Mouse (Mus musculus) neutrophil, adult 5-6 weeks (primary cell): Measurements from ENCODE around the gene Fbf1. TPM values are rescaled to one million over a fixed set of nuclear protein-coding genes. Genes with fewer than 3 reads are reported as not detected.

Experiments
- ATAC-seq: fragments of 151-379, 151-347 bp; 2 replicates; pipeline ENCODE4 v1.8.0; 2017; ENCODE audit warnings: mild to moderate bottlenecking, moderate TSS enrichment; ENCODE audit not compliant: insufficient number of reproducible peaks, poor library complexity, low FRiP score, severe bottlenecking; ENCODE audit errors: extremely low read depth
- total RNA-seq: library from RNA; stranded (forward); fragments of 200-1000 nt; gene quantifications from 2 replicates; pipeline ENCODE4 v1.2.3, GENCODE M21; 2017

The Fbf1 gene
- total RNA-seq: 16.9 and 31.4 TPM in 2 replicates

DNA sequence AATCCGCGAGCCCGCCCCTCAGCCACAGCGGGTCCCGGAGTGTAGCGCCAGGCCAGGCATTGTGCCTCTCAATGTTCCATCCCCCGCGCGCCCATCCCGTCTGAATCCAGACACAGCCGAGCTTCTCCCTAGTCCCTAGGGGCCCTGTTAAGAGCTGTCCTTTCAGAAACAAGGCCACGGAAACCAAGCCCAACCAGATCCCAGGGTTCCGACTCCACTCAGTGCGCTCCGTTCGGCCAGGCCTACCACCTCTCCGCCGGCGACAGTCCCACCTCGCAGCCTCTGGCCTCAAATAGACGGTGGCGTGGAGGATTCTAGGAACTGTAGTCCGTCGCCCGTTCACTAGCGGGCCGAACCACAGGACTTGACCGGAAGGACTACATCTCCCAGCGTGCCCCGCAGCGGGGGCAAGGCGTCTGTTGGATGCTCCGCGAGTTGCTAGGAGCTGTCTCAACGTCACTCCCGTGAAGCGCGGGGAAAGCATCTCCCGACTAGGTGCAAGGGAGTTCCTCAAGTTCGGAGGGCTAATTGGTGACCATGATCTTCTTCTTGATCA is at the start of gene Fbf1:
Gene Fbf1 (minus strand): TSS at position 283 of the 556 bp plus-strand sequence.
- ATAC-seq: peak; percentile 100

DNA sequence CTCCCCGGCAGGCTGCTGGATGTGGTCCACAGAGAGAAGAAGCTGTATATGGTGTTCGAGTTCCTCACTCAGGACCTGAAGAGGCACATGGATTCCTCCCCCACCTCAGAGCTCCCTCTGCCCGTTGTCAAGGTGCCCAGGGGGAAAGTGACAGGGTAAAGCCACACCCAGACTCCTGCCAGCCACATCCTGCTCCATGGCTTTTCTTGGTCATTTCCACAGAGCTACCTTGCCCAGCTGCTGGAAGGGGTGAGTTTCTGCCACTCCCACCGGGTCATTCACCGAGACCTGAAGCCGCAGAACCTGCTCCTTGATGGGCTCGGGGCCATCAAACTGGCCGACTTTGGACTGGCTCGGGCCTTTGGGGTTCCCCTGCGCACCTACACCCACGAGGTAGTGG is 48.6 kb upstream of the Fbf1 start:
- no peak for ATAC-seq

DNA sequence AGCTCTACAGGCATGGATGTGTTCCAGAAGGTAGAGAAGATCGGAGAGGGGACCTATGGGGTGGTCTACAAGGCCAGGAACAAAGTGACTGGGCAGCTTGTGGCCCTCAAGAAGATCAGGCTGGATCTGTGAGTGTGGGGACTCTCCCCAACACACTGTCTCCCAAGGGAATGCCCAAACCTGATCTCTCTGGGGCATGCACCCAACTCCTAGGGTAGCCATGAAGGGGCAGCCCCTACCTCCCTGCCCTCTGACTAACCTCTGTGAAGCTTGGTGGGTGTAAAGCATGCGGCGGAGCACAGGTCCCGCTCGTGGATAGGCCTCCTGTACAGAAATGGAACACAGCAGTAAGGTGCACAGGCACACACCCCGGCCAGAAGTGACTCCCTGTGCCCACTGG is 48.0 kb upstream of the Fbf1 start:
- no peak for ATAC-seq

DNA sequence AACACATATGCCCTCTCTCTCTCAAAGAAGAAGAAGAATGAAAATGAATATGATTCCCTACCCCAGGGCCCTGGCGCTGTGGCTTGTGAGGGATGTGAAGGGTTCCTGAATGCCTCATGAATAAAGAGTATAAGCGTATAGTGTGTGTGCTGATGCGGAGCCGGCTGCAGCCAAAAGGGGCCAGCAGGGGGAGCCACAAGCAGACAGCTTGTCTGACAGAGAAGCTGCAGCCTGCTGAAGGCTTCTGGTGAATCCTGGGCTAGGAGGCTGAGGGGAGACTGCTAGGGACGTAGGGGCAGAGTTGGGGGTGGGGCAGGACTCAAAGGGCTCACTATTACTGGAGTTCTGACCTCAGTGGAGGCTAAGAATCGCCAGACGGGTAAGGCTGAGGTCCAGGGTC is 47.2 kb upstream of the Fbf1 start:
- no peak for ATAC-seq

DNA sequence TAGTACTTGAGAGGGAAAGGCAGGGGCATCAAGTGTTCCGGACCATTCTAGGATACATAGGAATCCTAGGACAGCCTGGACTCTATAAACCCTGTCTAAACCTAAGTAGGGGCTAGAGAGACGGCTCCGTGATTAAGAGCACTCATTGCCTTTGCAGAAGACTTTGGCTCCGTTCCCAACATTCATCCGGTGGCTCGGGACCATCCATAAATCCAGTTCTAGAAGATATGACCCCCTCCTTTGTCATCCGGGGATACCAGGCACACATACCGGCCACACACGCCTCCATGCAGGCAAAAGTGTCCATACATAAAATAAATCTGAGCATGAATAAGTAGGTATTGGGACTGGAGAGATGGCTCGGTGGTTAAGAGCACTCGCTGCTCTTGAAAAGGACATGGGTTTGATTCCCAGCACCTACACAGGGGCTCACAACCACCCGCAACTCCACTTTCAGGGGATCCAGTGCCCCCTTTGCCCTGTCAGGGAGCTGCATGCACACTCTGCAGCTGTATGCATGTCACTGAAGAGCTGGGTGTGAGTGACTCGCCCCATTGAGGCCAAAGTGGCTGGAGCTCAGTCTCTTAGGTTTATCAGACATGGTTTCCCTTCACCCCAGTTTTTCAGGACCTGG is 46.0 kb upstream of the Fbf1 start:
- ATAC-seq: no peak

DNA sequence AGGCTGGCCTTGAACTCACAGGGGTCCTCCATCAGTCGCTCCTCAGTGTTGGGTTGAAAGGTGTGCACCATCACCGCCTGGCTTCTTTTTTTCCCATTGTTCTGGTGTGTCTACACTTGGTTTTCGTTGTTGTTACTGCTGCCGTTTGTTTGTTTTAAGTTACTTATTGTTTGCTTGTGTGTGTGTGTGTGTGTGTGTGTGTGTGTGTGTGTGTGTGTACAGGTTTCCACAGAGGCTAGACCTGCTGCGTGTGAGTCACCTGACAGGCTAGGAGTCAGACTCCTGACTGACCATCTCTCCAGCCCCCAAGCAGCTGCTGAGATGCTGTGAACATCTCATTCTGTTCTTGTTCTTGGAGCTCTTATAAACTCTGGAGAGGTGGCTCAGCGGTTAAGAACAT is 44.9 kb upstream of the Fbf1 start:
- ATAC-seq: no peak

DNA sequence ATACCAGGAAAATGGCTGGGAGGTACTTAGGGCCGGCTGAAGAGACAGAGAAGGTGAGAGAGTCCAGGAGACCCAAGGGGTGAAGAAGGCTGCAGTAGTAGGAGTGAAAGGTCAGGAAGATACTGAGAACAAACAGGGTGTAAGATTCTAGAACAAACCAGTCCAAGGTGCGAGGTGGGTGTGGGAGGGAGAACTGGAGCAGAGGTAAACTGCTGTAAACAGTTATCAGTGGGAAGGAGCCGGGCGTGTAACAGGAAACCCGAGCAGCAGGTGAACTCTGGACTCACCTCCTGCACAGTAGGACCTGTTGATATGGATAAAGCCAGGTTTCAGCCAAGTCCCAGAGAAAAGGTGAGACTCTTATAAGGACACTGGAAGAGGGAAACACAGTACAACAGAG is 42.7 kb upstream of the Fbf1 start:
- no peak for ATAC-seq

DNA sequence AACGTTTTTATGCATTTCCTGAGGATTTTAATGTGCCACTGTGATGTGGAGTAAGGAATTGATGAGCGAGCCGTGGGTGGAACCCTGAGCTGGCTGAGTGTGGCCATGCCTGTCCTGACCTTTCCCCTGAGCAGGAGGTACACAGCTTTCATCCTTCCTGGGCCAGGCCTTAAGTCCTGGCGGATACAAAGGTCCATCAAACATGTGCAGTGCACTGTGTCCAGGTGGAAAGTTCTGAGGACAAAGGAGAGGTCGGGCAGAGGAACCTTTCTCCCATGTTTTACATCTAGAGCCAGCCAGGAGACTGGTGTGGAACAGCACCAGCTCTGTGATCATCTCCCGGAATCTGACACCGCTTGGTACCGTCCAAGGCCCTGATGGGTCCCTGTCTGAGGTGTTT is 41.3 kb upstream of the Fbf1 start:
- ATAC-seq: no peak

DNA sequence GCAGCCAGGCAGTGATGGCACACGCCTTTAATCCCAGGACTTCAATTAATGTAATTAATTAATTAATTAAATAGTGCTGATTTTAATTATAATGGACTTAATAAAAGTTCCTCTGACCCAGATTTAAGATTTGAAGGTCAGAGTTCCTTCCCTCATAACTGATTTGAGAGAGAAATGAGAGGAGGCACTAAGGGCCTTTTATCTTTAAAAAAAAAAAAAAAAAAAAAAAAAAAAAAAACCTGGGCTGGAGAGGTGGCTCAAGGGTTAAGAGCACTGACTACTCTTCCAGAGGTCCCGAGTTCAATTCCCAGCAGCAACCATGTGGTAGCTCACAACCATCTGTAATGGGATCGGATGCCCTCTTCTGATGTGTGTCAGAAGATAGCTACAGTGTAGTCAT is 40.7 kb upstream of the Fbf1 start:
- ATAC-seq: no peak

DNA sequence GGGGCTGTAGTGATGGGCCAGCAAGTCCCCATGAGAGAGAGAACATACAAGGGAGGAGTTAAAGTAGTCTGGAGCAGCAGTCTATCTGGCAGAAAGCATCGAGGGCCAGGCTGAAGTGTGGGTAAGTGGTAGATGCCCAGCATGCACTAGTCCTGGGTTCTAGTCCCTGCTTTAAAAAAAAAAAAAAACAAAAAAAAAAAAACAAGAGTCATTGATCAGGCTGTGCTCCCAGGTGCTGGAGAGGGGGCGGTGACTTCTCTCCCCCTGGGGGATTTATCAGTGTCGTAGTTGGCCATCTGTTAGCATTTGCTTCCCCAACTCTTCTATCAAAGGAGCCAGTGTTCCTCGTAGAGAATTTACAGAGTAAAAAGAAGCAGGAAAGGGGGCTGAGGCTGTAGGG is 38.7 kb upstream of the Fbf1 start:
- ATAC-seq: no peak

DNA sequence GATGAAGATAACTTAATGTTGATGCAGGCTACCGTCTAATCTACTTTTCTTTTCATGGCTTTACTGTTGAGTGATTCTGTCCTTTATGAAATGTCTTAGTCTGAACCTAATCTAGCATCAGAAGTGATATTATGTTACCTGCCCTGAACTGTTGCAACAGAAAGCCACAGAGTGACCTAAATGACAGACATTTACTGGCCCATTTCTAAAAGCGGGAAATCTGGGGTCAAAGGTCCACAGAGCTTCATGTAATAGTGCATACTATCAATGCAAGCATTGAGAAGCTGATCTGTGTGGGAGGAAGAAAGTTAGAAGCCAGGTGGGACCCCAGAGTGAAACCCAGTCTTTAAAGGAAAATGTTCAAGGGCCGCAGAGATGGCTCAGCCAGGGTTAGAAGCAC is 35.2 kb upstream of the Fbf1 start:
- no peak for ATAC-seq

DNA sequence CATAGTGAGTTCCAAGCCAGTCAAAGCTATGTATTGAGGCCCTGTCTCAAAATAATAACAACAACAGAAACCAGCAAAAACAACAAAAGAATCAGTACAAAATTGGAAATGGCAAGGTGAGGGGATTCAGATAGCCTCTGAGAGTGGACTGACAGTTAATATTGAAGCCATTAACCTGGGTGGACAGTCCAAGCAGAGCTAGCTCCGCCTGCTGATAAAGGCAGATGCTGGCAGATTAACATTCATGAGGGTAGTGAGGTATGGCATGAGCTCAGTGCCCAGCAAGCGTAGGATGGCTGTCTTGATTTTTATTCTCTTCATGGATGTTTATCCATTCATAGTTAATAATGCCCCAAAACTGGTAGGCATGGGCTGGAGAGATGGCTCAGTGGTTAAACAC is 33.2 kb upstream of the Fbf1 start:
- no peak for ATAC-seq

DNA sequence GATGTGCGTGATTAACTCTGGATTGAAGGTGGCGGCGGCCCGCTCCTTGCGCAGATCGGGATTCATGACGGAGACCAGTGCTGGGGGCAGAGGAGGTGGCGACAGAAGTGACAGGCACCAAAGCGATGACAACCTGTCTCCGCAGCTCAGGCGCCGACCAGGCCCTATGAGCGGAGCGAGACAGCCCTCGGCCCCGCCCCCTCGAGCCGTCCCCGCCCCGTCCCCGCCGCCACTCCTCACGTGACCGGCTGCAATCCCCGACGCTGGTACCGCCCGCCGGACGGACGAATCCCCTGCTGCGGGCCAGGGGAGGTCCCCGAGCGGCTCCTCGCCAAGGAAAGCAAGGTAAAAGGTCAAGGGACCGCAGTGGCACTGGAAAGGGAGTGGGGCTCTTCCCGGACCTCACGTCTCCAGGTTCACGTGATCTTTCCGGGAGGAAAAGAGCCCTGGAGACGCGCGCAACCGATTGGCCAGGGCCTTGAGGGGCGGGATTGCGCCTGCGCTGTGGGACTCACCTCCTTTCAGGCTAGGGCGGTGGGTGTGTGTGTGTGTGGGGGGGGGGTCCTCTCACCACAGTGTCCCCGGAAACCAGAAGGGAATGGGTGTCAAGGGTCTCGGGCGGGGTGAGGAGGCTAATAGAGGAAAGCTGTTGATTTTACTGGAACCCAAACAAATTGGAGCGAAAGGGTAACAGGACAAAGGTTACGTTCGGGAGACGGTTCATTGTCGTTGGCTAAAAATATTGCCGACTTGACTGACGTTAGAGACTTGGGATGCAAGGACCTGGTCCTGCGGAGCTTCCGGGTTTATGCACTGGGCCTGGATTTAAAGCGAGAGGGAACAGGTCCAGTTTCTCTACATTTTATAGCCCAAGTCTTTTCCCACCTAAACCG is 30.9 kb upstream of the Fbf1 start, which contains the start of the genes Ten1 and Acox1:
Gene Ten1 (plus strand): TSS at position 217 of the 893 bp plus-strand sequence.
Gene Acox1 (minus strand): TSS at position 407 of the 893 bp plus-strand sequence.
- ATAC-seq: peak; percentile 91

DNA sequence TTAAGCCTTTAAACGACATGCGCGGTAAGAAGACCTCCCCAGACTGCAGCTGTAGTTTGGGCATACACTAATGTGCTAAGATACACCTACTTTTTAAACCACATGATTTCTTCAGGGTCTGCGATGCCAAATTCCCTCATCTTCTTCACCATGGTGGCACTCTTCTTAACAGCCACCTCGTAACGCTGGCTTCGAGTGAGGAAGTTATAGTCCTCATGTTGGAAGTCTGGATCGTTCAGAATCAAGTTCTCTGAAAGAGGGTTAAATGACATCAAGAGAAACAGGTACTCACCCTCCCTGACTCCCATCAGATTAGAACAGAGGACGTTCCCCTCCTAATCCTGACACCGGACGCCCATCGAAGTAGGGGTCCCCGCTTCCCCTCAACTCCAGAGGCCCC is 30.2 kb upstream of the Fbf1 start:
- ATAC-seq: no peak

DNA sequence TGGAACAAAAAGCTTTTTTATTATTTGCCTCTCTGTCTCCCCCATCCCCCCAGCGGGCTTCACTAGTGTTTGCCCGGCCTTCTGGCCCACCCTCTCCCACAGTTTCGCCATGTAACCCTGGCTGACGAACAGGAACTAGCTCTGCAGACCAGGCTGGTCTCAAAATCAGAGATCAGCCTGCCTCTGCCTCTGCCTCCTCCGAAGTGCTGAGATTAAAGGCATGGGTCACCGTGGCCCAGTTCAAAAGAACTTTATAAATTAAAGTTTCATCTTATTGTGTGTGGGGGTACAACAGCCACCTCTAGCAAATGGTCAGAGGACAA is 29.6 kb upstream of the Fbf1 start:
- ATAC-seq: no peak

DNA sequence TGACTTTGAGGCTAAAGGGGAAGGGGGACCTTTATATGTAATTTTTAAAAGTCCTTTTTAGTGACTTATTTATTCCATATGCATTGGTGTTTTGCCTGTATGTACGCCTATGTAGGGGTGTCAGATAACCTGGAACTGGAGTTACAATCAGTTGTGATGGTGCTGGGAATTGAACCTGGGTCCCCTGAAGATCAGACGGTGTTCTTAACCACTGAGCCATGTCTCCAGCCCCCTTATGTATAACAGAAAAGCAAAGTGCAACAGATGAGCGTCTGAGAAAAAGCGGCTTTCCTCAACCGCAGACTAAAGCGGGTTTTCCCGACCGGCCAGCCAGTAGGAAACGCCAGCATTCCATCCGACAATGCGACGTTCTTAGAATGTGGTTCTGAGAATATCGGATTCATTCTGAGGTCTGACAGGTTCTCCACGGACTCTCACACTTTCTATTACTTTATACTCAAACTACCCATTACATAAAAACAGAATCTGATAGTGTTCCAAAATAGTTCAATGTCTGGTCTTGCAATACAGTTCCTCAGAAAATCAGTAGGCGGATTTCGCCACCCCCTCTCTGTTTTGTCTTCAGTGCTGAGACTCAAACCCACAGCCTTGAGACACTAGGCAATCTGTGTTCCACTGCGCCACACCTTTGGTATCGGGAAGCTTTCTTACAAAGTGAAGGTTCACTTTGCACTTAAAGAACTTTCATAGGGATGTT is 29.1 kb upstream of the Fbf1 start:
- ATAC-seq: no peak

DNA sequence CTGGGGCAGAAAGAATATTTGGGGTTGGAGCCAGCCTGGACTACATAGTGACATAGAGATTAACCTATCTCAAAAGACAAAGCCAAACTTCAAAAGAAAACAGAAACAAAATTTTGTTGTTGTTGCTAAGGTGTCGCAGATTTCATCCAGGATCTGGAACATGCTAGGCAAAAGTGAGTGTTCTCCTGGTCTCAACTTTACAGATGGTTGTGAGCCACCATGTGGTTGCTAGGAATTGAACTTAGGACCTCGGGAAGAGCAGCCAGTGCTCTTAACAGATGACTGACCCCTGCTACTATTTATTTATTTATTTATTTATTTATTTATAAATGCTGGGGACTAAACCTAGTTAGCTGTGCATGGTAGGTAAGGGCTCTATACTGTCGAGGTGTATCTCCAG is 28.4 kb upstream of the Fbf1 start:
- ATAC-seq: no peak

DNA sequence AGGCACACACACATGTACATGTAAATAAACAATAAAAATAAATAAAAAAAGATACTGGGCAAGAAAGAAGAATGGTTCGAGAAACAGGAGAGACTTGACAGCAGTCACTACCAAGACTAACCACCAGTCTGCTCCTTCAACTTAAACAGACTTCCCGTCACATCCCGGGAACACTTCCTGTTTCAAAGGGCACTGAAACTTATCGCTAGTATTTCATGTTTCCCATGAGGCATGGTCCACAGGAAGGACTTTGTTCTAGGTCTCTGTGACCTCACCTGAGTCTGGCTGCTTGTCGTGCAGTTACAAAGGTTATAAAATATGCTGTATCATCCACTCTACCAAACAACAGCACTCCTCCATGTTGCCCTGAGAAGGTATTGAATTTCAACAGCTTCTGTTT is 27.3 kb upstream of the Fbf1 start:
- ATAC-seq: no peak

DNA sequence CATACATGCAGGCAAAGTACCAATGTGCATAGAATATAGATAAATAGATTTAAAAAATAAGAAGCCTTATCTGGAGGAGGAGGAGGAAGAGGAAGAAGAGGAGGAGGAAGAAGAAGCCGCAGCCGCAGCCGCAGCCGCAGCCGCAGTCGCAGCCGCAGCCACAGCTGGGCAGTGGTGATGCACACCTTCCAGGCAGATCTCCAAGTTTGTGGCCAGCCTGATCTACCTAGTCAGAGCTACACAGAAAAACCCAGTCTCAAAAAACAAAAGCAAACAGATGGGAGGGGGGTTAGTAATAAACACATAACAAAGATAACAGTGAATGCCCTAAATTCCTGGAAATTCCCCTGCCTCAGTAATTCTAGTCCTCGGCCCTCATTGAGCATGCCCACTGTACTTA is 26.7 kb upstream of the Fbf1 start:
- ATAC-seq: no peak
